Mouse (Mus musculus): Measurements from ENCODE around the gene Ece1.

Gene Ece1

DNA sequence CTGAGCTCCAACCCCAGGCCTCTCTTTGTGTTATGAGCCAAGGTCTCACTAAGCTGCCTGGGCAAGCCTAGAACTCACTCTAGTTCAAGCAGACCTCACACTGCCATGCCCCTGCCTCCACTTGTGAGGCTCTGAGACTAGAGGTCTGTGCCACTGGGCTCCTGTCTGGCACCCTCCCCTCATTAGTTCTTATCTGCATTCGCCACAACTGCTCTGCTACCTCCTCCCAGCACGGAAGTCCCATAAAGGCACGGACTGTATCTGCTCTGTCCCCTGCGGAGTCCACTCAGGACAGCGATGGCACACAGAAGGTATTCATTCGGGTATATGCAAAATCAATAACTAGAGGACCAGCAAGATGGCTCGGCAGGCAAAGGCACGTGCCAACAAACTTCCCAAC is 19.4 kb downstream of the Ece1 start:
- no peak for DNase-seq (ENCODE audit: extremely low spot score, low spot score)

DNA sequence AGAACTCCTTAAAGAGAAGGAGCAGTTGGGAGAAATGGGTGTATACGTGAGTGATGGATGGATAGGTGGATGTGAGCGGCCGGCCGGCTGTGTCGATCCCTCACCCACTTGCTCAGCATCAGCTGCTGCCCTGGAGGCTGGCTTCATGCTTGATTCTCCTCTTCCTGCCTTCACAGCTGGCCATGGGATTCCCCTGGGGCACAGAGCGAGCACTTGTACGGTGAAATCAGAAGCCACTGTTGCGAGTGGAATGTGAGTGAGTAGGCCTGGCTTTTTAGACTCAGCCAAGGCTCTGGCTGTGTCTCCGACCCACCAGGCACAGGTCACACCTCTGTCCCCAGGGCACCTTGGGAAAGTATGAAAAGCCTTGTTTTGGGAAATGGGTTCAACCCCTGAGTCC is 20.6 kb downstream of the Ece1 start:
- DNase-seq (ENCODE audit: extremely low spot score, low spot score), result no peak

DNA sequence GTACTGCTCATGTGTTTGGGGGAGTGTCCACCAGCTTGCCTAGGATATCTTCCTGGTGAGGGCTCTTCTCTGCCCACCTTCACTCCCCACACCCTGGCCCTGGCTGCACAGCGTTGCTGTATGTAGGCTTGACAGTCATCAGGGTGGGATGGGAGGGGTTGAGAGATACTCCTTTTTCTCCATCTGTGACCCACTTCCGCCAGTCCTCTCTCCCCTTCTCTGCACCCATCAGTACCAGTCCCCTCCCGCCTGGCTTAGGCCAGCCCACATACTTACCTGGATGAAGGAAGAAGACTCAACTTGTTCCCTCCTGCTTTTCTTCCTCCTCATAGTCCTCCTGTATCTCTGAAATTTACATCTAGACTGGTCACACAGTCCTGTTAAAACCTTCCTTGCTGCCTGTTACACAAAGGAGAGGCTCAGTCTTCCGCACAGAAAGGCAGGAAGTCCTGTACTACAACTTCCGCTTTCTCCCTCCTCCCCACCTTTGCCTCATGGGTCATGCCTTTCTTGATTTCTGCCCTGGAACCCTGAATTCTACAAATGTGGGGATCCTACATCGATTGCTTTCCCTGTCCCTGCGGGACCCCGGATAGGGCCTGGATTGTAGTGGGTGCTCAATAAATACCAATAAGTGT is 21.6 kb downstream of the Ece1 start:
- DNase-seq (ENCODE audit: extremely low spot score, low spot score), result no peak

DNA sequence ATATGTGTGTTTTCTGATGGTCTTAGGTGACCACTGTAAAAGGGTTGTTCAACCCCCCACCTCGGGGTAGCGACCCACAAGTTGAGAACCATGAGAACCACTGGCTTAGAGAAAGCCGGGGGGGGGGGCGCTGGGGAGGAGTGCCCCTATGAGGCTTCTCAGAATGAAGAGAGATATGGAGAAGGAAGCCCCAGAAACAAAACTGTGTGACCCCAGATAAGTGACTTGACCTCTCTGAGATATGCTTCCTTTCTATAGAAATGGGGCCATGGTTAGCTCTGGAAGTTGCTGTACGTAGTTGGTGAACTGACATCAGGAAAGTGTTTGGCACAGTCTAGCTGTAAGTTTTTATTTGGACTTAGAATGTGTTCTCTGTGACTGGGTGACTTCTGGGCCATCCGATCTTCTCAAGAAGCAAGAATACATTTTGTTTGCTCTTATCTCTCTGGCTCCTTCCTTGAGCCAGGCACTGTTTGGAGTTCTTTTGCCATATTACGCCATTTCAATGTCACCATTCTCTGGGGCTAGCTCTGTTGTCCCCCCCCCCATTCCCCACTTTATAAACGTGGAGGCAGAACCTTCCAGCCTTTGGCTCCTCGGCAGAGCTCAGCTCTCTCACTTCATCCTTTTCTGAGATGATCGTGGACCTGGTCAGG is 25.4 kb downstream of the Ece1 start:
- no peak for DNase-seq (ENCODE audit: extremely low spot score, low spot score)

DNA sequence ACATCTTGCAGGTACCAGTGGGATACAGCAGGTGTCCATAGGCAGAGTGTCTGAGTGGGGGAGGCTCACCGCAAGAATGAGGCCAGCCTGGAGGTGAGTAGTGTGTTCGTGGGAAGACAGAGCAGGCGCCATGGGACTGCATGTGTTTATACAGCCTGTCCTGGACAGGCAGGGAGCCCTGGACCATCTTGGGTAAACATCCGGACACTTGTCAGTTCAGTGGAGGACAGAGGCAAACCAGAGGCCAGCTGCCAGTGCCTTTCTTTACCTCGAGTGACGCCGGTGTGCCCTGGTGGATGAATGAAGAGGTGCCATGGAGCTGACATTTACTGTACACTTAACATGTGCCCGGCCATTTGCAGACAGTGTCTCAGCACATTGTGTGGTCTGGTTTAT is 26.0 kb downstream of the Ece1 start:
- no peak for DNase-seq (ENCODE audit: extremely low spot score, low spot score)

DNA sequence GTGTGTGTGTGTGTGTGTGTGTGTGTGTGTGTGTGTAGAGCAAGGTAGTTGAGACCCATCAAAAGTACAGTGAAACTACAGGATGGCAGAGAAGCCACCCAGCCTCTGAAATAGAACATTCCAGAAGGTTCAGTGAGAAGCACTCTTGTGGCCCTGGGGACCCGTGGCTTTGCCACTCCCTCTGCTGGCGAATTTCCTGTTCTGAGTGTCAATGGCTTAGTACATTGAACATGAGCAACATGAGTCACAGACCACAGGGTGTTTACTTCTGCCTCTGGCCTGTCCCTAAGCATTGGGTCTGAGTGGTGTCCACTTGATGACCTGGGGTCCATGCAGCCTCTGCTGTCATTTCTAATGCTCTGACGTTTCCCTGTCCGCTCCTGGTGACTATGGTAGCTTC is 28.6 kb downstream of the Ece1 start:
- no peak for DNase-seq (ENCODE audit: extremely low spot score, low spot score)

DNA sequence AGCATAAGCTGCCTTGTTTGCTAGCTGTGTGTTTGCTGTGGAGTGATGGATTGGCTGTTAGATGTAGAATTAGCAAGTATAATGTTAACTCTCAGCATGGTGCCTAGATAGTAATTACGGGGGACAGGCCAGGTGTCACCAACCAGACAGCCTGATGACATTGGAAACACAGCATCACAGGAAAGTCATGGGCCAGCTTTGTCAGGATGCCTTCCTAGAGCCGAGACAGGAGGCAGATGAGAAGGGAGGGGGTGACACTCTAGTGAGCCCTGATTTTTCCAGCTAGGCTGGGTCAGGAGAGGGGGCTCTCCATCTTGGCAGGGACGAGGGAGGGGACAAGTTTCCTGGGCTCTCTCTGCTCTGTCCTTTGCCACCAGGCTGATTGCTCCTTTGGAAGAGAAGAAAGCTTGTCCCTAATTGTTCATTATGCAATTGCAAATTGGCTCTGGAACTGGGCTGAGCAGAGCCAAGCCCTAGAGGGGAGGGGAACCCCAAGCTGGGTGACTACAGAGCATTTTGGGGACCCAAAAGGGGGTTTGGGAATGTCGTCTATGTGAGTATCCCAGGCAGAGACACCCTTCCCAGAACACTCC is 29.6 kb downstream of the Ece1 start:
- no peak for DNase-seq (ENCODE audit: extremely low spot score, low spot score)

DNA sequence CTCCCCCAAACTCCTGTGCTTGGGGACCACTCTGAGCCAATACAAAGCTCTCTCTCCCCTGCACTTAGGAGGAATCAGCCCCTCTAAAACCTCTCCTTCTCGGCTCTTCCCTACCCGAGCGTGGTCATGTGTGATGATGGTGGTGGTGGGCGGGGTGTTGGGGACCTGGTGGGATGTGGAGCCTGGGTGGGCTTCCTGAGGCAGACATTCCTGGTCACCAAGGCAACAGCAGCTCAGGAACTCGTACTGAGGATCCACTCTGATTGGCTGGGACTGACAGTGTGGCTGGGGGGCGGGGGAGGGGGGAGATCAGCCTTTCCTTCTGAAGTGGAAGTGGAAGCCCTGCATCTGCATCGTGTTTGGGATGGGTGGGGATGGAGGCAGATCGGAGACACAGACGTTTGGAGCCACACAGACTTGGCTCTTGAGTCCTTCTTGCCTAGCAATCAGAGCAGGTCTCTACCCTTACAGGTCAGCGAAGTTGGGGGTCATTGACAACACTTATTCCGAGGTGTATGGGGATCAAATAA is 30.7 kb downstream of the Ece1 start:
- DNase-seq (ENCODE audit: extremely low spot score, low spot score), result peak; percentile 73

DNA sequence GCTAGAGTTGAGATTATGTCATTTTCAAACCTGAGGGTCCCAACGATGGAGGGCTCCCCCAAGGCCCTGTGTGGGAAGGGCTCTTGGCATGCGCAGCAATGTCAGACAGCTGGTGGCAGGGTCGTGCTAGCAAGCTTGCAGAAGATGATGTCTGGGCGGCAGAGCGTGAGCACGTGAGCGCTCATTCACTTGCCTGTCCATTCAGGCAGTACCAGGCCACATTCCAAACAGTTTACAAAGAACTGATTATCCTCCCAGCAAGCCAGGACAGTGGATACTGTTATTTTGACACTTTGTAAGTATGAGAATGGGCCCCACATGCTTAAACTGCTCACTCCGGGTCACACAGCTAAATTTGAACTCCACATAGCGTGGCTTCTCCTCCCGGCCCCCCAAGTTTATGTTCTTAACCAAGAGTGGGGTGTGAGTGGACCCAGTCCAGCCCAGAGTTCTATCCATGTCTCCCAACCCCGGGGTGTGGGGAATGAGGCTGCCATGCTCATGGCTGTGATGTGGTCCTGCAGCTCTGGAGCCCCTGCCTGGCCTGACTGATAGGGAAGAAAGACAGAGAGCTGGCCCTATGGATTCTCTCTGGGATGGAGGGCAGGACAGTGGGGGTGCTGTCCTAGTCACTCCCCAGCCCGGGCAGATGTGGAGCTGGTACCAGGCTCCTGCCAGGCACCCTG is 34.7 kb downstream of the Ece1 start:
- no peak for DNase-seq (ENCODE audit: extremely low spot score, low spot score)

DNA sequence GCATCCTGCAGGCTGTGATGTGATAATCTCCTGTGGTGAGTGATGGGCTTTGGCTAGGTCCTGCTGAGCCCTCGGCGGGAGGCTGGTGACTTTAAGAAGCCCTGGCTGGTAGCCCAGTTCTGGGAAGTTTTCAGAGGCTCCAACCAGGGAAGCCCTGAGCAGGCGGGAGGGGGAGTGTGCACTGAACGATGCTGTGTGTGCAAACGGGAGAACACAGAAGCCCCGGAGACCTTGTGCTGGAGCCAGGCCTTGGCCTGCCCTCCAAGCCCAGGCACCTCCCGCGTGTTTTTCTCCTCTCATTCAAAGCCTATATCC is 35.2 kb downstream of the Ece1 start:
- no peak for DNase-seq (ENCODE audit: extremely low spot score, low spot score)

DNA sequence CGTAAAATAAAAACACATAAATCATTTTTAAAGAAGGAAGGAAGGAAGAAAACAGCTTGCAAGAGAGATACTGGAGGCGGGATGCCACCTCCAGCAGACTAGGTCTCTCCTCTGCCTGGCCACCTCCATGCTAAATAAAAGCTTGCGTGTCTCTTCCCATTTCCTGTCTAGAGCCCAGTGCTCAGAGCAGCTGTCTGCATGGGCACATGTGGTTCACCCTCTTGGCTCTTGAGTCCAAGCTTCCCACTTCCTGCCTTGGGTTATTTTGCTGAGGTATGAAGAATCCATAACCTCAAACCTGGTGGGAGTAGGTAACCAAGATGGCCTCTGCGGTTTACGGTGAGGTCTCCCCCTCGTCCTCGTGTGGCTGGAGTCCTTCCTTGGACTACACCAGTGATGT is 36.5 kb downstream of the Ece1 start:
- DNase-seq (ENCODE audit: extremely low spot score, low spot score), result no peak

DNA sequence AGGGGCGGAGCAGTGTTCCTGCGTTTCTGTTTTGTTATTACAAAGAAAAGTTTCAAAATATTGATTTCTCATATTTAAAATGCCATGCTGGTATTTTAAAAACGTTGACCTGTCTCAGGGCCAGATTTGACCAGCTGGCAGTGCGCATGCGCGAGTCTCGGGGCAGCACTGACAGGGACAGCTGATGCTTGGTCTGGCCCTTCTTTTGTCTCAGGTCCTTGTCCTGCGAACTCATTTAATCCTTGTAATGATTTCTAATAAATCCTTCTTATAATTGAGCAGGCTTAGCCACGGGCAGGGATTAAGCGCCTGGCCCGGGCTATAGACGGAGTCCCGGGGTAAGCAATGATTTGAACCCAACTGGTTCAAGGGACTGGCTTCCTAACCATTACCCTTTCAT is 40.2 kb downstream of the Ece1 start:
- DNase-seq (ENCODE audit: extremely low spot score, low spot score), result no peak

DNA sequence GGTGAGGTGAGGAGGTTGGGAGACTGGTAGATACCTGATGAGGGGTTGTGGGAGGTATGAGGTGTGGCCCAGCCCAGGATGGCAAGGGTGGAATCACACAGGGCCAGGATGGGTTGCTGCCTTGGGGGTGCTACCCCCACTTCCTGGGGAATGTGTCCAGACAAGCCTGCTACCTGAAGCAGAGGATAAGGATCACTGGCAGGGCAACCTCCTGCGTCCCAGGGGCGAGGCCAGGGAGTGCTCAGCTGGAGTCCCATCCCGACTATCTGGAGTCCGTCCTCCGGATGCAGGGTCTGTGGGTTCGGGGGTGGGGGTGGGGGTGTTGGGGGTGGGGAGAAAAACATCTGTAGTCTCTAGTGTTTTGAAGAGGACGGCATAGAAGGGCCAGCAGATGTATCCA is 40.8 kb downstream of the Ece1 start:
- no peak for DNase-seq (ENCODE audit: extremely low spot score, low spot score)

DNA sequence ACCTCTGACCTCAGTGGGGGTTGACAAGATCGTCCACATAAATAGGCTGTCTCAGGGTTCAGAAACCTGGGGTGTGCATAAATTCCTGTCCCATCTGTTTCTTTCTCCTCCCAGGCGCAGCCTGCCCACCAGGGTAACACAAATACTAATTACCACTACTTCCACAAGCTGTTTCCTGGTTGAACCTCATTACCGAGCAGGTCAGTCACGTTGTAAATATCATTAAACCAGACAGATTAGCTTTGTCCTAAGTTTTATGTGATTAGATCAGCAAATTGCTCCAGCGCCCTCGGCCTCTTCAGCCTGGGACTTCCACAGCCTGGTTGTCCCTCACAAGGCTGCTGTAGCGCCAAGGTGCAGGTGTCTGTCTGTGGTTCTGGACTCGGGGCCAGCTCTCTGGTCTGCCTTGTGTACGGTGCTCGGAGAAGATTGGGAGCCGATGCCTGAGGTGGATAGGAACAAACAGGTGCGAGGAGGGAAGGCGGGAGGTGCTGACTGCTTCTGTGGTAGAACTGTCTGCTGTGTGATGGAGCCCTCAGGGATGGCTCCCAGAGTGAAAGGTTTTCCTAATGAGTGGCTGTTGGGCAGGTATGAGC is 43.0 kb downstream of the Ece1 start:
- no peak for DNase-seq (ENCODE audit: extremely low spot score, low spot score)

DNA sequence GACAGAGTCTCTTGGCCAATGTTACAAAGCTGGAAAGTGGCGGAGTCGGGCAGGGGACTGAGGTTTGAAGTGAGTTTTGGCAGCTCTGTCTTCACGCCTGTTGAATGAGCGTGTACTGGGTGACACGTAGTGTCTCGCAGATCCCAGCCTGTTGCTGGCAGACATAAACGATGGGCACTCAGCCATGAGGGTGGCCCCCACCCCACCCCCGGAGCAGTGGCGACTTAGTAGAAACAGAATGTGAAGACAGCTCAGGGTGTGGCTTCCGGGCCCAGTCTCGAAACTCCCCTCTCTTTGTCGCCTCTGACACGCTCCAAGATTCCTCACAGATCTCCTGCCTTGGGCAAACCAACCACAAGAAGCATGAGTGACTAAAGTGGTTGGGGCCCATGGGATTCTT is 45.9 kb downstream of the Ece1 start:
- DNase-seq (ENCODE audit: extremely low spot score, low spot score), result no peak

DNA sequence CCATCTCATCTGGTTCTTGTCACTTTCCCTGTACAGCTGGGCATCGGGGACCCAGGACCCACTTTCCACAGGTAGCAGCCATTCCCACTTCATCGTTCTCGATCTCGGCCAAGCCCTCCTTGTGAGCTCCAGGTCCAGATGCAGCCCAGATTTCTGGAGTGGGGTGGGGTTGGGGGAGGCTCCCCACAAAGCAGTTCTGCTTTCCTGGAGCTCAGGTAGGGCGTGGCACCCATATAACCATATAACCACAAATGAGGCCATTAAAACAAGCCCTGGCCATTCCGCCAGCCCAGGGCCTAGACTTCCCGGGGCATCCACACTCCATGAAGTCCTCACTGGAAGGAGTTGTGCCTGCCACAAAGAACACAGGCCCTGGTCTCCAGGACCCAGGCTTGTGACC is 46.5 kb downstream of the Ece1 start:
- no peak for DNase-seq (ENCODE audit: extremely low spot score, low spot score)

DNA sequence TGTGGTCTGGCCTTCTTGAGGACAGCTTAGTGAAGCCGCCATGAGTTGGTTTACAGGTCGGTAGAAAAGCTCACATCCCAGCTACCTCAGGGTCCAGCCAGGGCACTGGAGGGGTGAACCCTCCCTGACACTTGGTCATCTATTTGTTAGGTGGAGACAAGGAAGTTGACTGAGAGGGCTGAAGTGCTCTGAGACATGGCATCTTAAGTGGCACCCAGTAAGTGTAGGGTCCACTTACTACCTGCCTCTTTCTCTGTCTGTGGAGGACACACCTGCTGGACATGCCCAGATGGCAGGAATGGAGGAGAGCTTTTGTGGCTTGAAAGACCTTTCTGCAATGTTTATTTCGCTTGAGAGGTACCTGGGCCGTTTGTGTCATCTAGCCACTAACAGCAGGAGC is 46.9 kb downstream of the Ece1 start:
- no peak for DNase-seq (ENCODE audit: extremely low spot score, low spot score)

DNA sequence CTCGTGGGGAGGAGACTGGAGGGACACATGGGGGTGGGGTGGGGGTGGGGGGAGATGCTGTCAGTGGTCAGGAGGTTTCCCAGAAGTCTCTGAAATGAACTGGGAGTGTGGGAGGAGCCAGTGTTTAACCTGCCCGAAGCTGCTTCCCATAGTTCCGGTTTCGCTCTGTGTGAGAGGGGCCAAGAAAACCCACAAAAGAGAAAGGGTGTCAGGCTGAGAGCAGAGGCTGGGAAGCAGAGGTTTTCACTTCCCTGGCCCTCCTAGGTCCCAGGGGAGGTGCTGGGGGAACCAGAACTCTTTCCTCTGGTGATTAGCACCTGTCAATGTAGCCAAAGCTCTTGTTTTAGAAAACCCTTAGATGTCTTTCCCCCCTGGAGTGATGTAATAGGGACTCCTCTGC is 47.4 kb downstream of the Ece1 start:
- no peak for DNase-seq (ENCODE audit: extremely low spot score, low spot score)

DNA sequence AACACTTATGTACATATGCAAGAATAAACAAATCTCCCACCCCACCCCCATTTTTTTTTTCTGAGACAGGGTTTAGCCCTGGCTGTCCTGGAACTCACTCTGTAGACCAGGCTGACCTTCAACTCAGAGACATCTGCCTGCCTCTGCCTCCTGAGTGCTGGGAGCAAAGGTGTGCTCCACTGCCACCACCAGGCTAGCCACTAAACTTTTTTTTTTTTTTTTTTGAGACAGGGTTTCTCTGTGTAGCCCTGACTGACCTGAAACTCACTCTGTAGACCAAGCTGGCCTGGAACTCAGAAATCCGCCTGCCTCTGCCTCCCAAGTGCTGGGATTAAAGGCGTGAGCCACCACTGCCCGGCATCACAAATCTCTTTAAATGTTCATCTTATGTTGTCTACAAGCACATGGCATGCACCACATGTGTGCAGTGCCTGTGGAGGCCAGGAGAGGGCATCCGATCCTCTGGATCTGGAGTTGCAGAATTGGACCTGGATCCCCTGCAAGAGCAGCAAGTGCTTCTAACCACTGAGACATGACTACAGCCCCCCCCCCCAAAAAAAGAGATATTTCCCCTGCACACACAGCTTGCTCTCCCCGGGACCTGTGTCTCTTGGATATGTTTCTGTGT is 48.5 kb downstream of the Ece1 start:
- DNase-seq (ENCODE audit: extremely low spot score, low spot score), result no peak

DNA sequence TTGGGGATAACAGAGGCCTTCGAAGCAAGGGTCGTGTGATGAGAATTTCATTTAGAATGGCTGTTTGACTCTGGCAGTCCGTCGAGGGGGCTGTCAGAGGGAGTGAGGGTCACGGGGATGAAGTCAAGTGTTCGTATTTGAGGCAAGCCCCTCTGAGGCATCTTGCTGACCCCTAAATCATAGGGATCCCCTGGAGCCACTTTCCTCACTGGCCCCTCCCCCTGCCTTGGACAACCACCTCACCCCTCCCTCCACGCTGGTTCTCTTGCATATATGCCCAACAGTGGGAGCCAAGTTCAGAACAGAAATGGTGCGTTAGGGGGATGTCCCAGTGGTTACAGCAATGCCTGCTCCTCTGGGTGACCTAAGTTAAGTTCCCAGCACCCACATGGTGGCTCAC is 49.6 kb downstream of the Ece1 start:
- no peak for DNase-seq (ENCODE audit: extremely low spot score, low spot score)

DNA sequence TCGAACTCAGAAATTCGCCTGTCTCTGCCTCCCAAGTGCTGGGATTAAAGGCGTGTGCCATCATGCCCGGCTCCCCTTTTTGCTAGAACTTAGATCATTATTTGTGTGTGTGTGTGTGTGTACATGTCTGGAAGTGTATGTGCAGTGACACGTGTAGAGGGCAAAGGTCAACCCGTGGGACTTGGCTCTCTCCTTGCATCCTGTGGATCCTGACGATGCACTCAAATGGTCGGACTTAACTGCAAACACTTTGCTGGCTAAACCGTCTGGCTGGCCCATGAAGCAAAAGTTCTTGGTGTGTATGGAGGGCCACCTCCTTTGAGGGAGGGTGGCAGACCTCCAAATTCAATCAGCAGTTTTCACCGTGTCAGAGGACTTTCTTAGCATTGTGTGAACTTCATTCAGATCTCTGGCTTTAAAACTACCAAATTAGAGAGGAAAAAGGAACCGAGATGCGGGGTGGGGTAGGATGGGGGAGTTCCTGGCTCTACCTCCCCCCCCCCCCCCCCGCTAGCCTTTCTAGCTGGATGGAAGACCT is 50.8 kb downstream of the Ece1 start:
- no peak for DNase-seq (ENCODE audit: extremely low spot score, low spot score)

Data from neural tube, embryonic 10.5 days (tissue).